Comparison of ENCODE assay signal across 8 mouse cellular contexts in the genomic region with DNA sequence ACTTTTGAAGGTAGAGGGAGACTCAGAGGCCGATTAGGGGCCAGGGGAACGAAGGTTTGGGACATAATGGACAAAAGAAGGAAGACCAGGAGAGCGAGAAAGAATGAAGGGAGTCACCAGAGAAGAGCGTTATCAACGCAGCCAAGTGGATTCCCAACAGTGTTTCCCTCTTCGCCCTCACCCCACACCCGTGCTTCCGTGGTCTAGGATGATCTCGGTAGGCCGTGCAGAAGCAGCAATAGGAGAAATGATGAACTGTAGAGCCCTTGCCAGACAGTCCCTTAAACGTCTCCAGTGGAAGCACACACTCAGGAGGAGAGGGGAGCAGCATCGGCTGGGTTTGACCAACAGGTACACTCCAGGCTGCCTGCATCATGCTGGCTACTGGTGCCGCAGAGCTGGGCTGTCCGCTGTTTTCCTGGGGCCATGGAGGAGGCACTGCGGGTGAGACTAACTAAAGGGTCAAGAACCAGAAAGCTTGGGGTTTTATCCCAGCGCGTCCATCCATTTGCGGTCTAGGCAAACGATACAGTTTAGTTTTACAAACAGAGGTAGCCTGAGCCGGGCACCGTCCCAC. TPM values are rescaled to one million over a fixed set of nuclear protein-coding genes. Genes with fewer than 3 reads are reported as not detected.
DNase-seq lines count a peak whose midpoint lies in the region; ATAC-seq and TF ChIP-seq lines count a peak whose summit lies in the region.

No protein-coding gene starts in this region.

- H3K9me3 ChIP-seq in heart, postnatal 0 days (replicated peaks; ENCODE audit: control insufficient read depth, low read length) = no peaks in the 10 kb centered on the region
- H3K9me3 ChIP-seq in embryonic facial prominence, embryonic 15.5 days (replicated peaks) = no peaks in the 10 kb centered on the region
- no peaks in the 10 kb centered on the region for H3K9me3 ChIP-seq in kidney, embryonic 14.5 days (ENCODE audit: control insufficient read depth, low read length)
- no peaks in the 10 kb centered on the region for H3K9me3 ChIP-seq in midbrain, postnatal 0 days (ENCODE audit: low read length)

- H3K9ac ChIP-seq in heart, postnatal 0 days (replicated peaks; ENCODE audit: low read depth, low read length) = peak overlapping the region; percentile 98; the same call in 1 of the 2 replicates
- no peak overlapping the region for H3K9ac ChIP-seq in embryonic facial prominence, embryonic 15.5 days
- H3K9ac ChIP-seq in kidney, embryonic 14.5 days (ENCODE audit: low read depth, low read length) = 0 out of 2 replicates have a peak overlapping the region, but pooled peaks have one; percentile 87
- 0 out of 2 replicates have a peak overlapping the region, but pooled peaks have one; percentile 99 for H3K9ac ChIP-seq in midbrain, postnatal 0 days (replicated peaks; ENCODE audit: low read length, poor library complexity, severe bottlenecking)

- DNase-seq in heart, postnatal 0 days (ENCODE audit: low spot score) = no peak
- no peak for DNase-seq in heart, adult 9 months (ENCODE audit: low spot score in 2 of 2)
- no peak for DNase-seq in midbrain, postnatal 0 days (ENCODE audit: low spot score)
- no peak for DNase-seq in spleen, postnatal 36 days (ENCODE audit: low spot score in 2 of 2)
- DNase-seq in ovary, adult 18-20 months (ENCODE audit: low spot score) = no peak
- no peak for DNase-seq in B cell, adult 2 months

- peak overlapping the region; percentile 89 for H3K4me2 ChIP-seq in heart, postnatal 0 days (ENCODE audit: low read depth, low read length)
- H3K4me2 ChIP-seq in embryonic facial prominence, embryonic 15.5 days (replicated peaks) = peak overlapping the region; percentile 97
- peak overlapping the region; percentile 98 for H3K4me2 ChIP-seq in kidney, embryonic 14.5 days (replicated peaks; ENCODE audit: low read depth, low read length)
- peak overlapping the region; percentile 80 for H3K4me2 ChIP-seq in midbrain, postnatal 0 days (ENCODE audit: low read depth, low read length, poor library complexity, severe bottlenecking)

- TF ChIP-seq CTCF in heart, postnatal 0 days (IDR thresholded peaks at IDR 0.05; ENCODE audit: low read depth) = no peak
- no peak for TF ChIP-seq CTCF in midbrain, postnatal 0 days (IDR thresholded peaks at IDR 0.05)

- 38% methylated on average over 21 of the region's 21 CpGs for WGBS in heart, postnatal 0 days
- 22% methylated on average over 21 of the region's 21 CpGs for WGBS in embryonic facial prominence, embryonic 15.5 days
- 13% methylated on average over 21 of the region's 21 CpGs for WGBS in kidney, embryonic 14.5 days
- 21% methylated on average over 21 of the region's 21 CpGs for WGBS in midbrain, postnatal 0 days

- no peak for ATAC-seq in heart, postnatal 0 days (ENCODE audit: insufficient read depth, low read depth)
- no peak for ATAC-seq in embryonic facial prominence, embryonic 15.5 days (ENCODE audit: insufficient number of reproducible peaks, low FRiP score, low TSS enrichment, low read depth)
- no peak for ATAC-seq in kidney, embryonic 14.5 days (ENCODE audit: low FRiP score, low TSS enrichment)
- ATAC-seq in midbrain, postnatal 0 days (ENCODE audit: low FRiP score) = no peak

- TF ChIP-seq EP300 in heart, postnatal 0 days (IDR thresholded peaks at IDR 0.05; ENCODE audit: low read depth) = no peak

- H3K27me3 ChIP-seq in heart, postnatal 0 days (ENCODE audit: control insufficient read depth, insufficient read depth, low read length) = no peaks in the 10 kb centered on the region
- H3K27me3 ChIP-seq in embryonic facial prominence, embryonic 15.5 days = peaks cover 9% of the 10 kb centered on the region
- peaks cover 6% of the 10 kb centered on the region; the same call in 1 of the 2 replicates for H3K27me3 ChIP-seq in kidney, embryonic 14.5 days (ENCODE audit: control insufficient read depth, insufficient read depth, low read length)
- no peaks in the 10 kb centered on the region for H3K27me3 ChIP-seq in midbrain, postnatal 0 days (ENCODE audit: insufficient read depth, low read length)

- no peak overlapping the region for H3K27ac ChIP-seq in heart, postnatal 0 days (ENCODE audit: low read depth)
- no peak overlapping the region for H3K27ac ChIP-seq in embryonic facial prominence, embryonic 15.5 days (replicated peaks)
- H3K27ac ChIP-seq in kidney, embryonic 14.5 days (ENCODE audit: low read depth, low read length) = no peak overlapping the region
- no peak overlapping the region; the same call in 1 of the 2 replicates for H3K27ac ChIP-seq in midbrain, postnatal 0 days (ENCODE audit: low read depth, low read length)

- no peaks in the 10 kb centered on the region for H3K36me3 ChIP-seq in heart, postnatal 0 days (replicated peaks; ENCODE audit: control insufficient read depth, insufficient read depth, low read length)
- H3K36me3 ChIP-seq in embryonic facial prominence, embryonic 15.5 days = no peaks in the 10 kb centered on the region
- no peaks in the 10 kb centered on the region for H3K36me3 ChIP-seq in kidney, embryonic 14.5 days (ENCODE audit: control insufficient read depth, insufficient read depth, low read length)
- no peaks in the 10 kb centered on the region for H3K36me3 ChIP-seq in midbrain, postnatal 0 days (ENCODE audit: insufficient read depth, low read length)

- peaks cover 9% of the 10 kb centered on the region for H3K4me1 ChIP-seq in heart, postnatal 0 days (ENCODE audit: control insufficient read depth, insufficient read depth)
- H3K4me1 ChIP-seq in embryonic facial prominence, embryonic 15.5 days = peaks cover 27% of the 10 kb centered on the region
- peaks cover 10% of the 10 kb centered on the region; the same call in 1 of the 2 replicates for H3K4me1 ChIP-seq in kidney, embryonic 14.5 days (ENCODE audit: control insufficient read depth, insufficient read depth, low read length)
- H3K4me1 ChIP-seq in midbrain, postnatal 0 days (ENCODE audit: insufficient read depth, low read length) = no peaks in the 10 kb centered on the region; the same call in 1 of the 2 replicates

- peak overlapping the region; percentile 99 for H3K4me3 ChIP-seq in heart, postnatal 0 days (ENCODE audit: low read depth, low read length)
- H3K4me3 ChIP-seq in embryonic facial prominence, embryonic 15.5 days (replicated peaks) = peak overlapping the region; percentile 79
- peak overlapping the region; percentile 80 for H3K4me3 ChIP-seq in kidney, embryonic 14.5 days (ENCODE audit: low read length)
- peak overlapping the region; percentile 85; the same call in 1 of the 2 replicates for H3K4me3 ChIP-seq in midbrain, postnatal 0 days (ENCODE audit: low read depth, low read length)

RNA-seq across cellular contexts. Expression of a gene that starts 1.0 kb away (rescaled TPM):
- 6.0 and 18.8 TPM in 2 replicates for total RNA-seq in heart, postnatal 0 days (2014; rRNA removed; ENCODE audit: low replicate concordance)
- 3.2 and 5.2 TPM in 2 replicates for polyA plus RNA-seq in heart, postnatal 0 days (2015; fragmentation: Nextera tagmentation; extraction: Ambion mirVana)
- polyA plus RNA-seq in embryonic facial prominence, embryonic 15.5 days (2015; fragmentation: Nextera tagmentation; extraction: Ambion mirVana) = 12.3 and 13.8 TPM in 2 replicates
- 9.6 and 14.6 TPM in 2 replicates for polyA plus RNA-seq in kidney, embryonic 14.5 days (2014; fragmentation: Nextera tagmentation; extraction: Ambion mirVana)
- 78.4 and 111 TPM in 2 replicates for total RNA-seq in midbrain, postnatal 0 days (2014; rRNA removed)
- polyA plus RNA-seq in midbrain, postnatal 0 days (2015; fragmentation: Nextera tagmentation; extraction: Ambion mirVana) = 26.7 and 30.6 TPM in 2 replicates

RNA-seq across cellular contexts. Expression of a gene that starts 14.4 kb away (rescaled TPM):
- total RNA-seq in heart, postnatal 0 days (2014; rRNA removed; ENCODE audit: low replicate concordance) = 234 and 284 TPM in 2 replicates
- polyA plus RNA-seq in heart, postnatal 0 days (2015; fragmentation: Nextera tagmentation; extraction: Ambion mirVana) = 213 and 214 TPM in 2 replicates
- 179 and 203 TPM in 2 replicates for polyA plus RNA-seq in embryonic facial prominence, embryonic 15.5 days (2015; fragmentation: Nextera tagmentation; extraction: Ambion mirVana)
- 236 and 274 TPM in 2 replicates for polyA plus RNA-seq in kidney, embryonic 14.5 days (2014; fragmentation: Nextera tagmentation; extraction: Ambion mirVana)
- 89.3 and 148 TPM in 2 replicates for total RNA-seq in midbrain, postnatal 0 days (2014; rRNA removed)
- 133 and 134 TPM in 2 replicates for polyA plus RNA-seq in midbrain, postnatal 0 days (2015; fragmentation: Nextera tagmentation; extraction: Ambion mirVana)

RNA-seq across cellular contexts. Expression of a gene that starts 36.0 kb away (rescaled TPM):
- 20.5 and 27.6 TPM in 2 replicates for total RNA-seq in heart, postnatal 0 days (2014; rRNA removed; ENCODE audit: low replicate concordance)
- 15.9 and 19.0 TPM in 2 replicates for polyA plus RNA-seq in heart, postnatal 0 days (2015; fragmentation: Nextera tagmentation; extraction: Ambion mirVana)
- 25.7 and 28.5 TPM in 2 replicates for polyA plus RNA-seq in embryonic facial prominence, embryonic 15.5 days (2015; fragmentation: Nextera tagmentation; extraction: Ambion mirVana)
- 26.4 and 28.4 TPM in 2 replicates for polyA plus RNA-seq in kidney, embryonic 14.5 days (2014; fragmentation: Nextera tagmentation; extraction: Ambion mirVana)
- 1.2 and 2.5 TPM in 2 replicates for total RNA-seq in midbrain, postnatal 0 days (2014; rRNA removed)
- polyA plus RNA-seq in midbrain, postnatal 0 days (2015; fragmentation: Nextera tagmentation; extraction: Ambion mirVana) = 2.6 and 3.8 TPM in 2 replicates

RNA-seq across cellular contexts. Expression of a gene that starts 49.0 kb away (rescaled TPM):
- 9.9 and 11.0 TPM in 2 replicates for total RNA-seq in heart, postnatal 0 days (2014; rRNA removed; ENCODE audit: low replicate concordance)
- 11.2 and 13.9 TPM in 2 replicates for polyA plus RNA-seq in heart, postnatal 0 days (2015; fragmentation: Nextera tagmentation; extraction: Ambion mirVana)
- polyA plus RNA-seq in embryonic facial prominence, embryonic 15.5 days (2015; fragmentation: Nextera tagmentation; extraction: Ambion mirVana) = 23.0 and 26.6 TPM in 2 replicates
- polyA plus RNA-seq in kidney, embryonic 14.5 days (2014; fragmentation: Nextera tagmentation; extraction: Ambion mirVana) = 17.7 and 32.9 TPM in 2 replicates
- 30.4 and 33.6 TPM in 2 replicates for total RNA-seq in midbrain, postnatal 0 days (2014; rRNA removed)
- polyA plus RNA-seq in midbrain, postnatal 0 days (2015; fragmentation: Nextera tagmentation; extraction: Ambion mirVana) = 33.0 and 36.7 TPM in 2 replicates
